Mouse (Mus musculus): ENCODE results near the gene Ralgapa1. TPM values are rescaled to one million over a fixed set of nuclear protein-coding genes. Genes with fewer than 3 reads are reported as not detected.

Ralgapa1 gene
- total RNA-seq, 2 experiments from 2014 or later, result 117 to 126 TPM

Small RNAs within 50 kb of the gene (microRNA-seq; reads per million reads assigned to microRNA genes)
- 0.25 to 4.9 reads per million in 2 experiments for gene Gm23394

Other genes with a start within 250 kb of the Ralgapa1 start
- gene Insm2, start 221.7 kb downstream of the Ralgapa1 start, total RNA-seq (2021), result under 1 TPM in 1 of 2 experiments, not detected in 1; 0.20 TPM
- 10 to 100 TPM; 73.2 to 75.4 TPM for gene Brms1l, start 15.2 kb upstream of the Ralgapa1 start, total RNA-seq (2021)